Mouse (Mus musculus) kidney, adult 8-10 months (tissue): ENCODE measurements around the gene Dgkg.

ENCODE experiments used
- DNase-seq, 2 experiments: peaks; one replicate each; pipeline ENCODE4 v3.0.0; 2022

Dgkg gene

GRCm38 (mm10) chr16:22656533-22657444 is at the start of gene Dgkg:
Dgkg (minus strand) TSS chr16:22657221.
- DNase-seq, result peak in 1 of 2 experiments; percentile 24

GRCm38 (mm10) chr16:22704946-22705345 is 47.9 kb upstream of the Dgkg start:
- DNase-seq, result no peak

- DNase-seq, result no peak
Measured at GRCm38 (mm10) chr16:22704136-22704535, 47.1 kb upstream of the Dgkg start.

GRCm38 (mm10) chr16:22698846-22699760 is 42.1 kb upstream of the Dgkg start:
- DNase-seq, result peak; percentile 84 to 88

GRCm38 (mm10) chr16:22698101-22698500 is 41.1 kb upstream of the Dgkg start:
- peak; percentile 39 to 55 for DNase-seq

GRCm38 (mm10) chr16:22689622-22690021 is 32.6 kb upstream of the Dgkg start:
- DNase-seq, result no peak

- no peak for DNase-seq
Measured at GRCm38 (mm10) chr16:22687711-22688230, 30.8 kb upstream of the Dgkg start.

- no peak for DNase-seq
Measured at GRCm38 (mm10) chr16:22683605-22684004, 26.6 kb upstream of the Dgkg start.

- no peak for DNase-seq
Measured at GRCm38 (mm10) chr16:22682727-22683126, 25.7 kb upstream of the Dgkg start.

GRCm38 (mm10) chr16:22679641-22680040 is 22.6 kb upstream of the Dgkg start:
- DNase-seq, result no peak

GRCm38 (mm10) chr16:22674636-22675035 is 17.6 kb upstream of the Dgkg start:
- no peak for DNase-seq

GRCm38 (mm10) chr16:22674164-22674563 is 17.1 kb upstream of the Dgkg start:
- DNase-seq, result no peak

GRCm38 (mm10) chr16:22664033-22664432 is 7.0 kb upstream of the Dgkg start:
- no peak for DNase-seq

- peak; percentile 80 to 81 for DNase-seq
Measured at GRCm38 (mm10) chr16:22663136-22663535, 6.1 kb upstream of the Dgkg start.

GRCm38 (mm10) chr16:22661076-22661475 is 4.1 kb upstream of the Dgkg start:
- no peak for DNase-seq

GRCm38 (mm10) chr16:22657874-22658789 is 1.1 kb upstream of the Dgkg start:
- no peak for DNase-seq

- no peak for DNase-seq
Measured at GRCm38 (mm10) chr16:22655812-22656211, 1.2 kb downstream of the Dgkg start.

- no peak for DNase-seq
Measured at GRCm38 (mm10) chr16:22655223-22655622, 1.8 kb downstream of the Dgkg start.

- DNase-seq, result no peak
Measured at GRCm38 (mm10) chr16:22654477-22654835, 2.6 kb downstream of the Dgkg start.

- DNase-seq, result no peak
Measured at GRCm38 (mm10) chr16:22653817-22654476, 3.1 kb downstream of the Dgkg start.

- DNase-seq, result no peak
Measured at GRCm38 (mm10) chr16:22651244-22651643, 5.8 kb downstream of the Dgkg start.

- no peak for DNase-seq
Measured at GRCm38 (mm10) chr16:22645256-22645655, 11.8 kb downstream of the Dgkg start.
